Mouse (Mus musculus) kidney, postnatal 0 days (tissue): Measurements from ENCODE around the gene Ybx1. TPM values are rescaled to one million over a fixed set of nuclear protein-coding genes. Genes with fewer than 3 reads are reported as not detected.
A peak's percentile ranks its signal among the peaks of the same experiment; 100 is the strongest.

ENCODE experiments used
- ATAC-seq: fragments of 200-750 bp; cut with Nextera tagmentation; replicated peaks from 2 replicates; pipeline ENCODE4 v1.8.0; 2017; ENCODE audit warnings: low read depth, moderate number of reproducible peaks, moderate TSS enrichment, moderate library complexity; ENCODE audit not compliant: low FRiP score
- DNase-seq: peaks from one replicate; pipeline ENCODE4 v3.0.0-alpha.2; 2016; ENCODE audit warnings: low spot score
- H3K27ac ChIP-seq: fragments of 300-500 bp; sonication (generic); 2 replicates; pipeline ENCODE4 v1.5.1; 2014; ENCODE audit warnings: mild to moderate bottlenecking
- H3K27me3 ChIP-seq: fragments of 300-500 bp; sonication (generic); 2 replicates; pipeline ENCODE4 v1.6.1; 2014; ENCODE audit warnings: low read length, mixed read lengths; ENCODE audit not compliant: insufficient read depth
- H3K36me3 ChIP-seq: fragments of 300-500 bp; sonication (generic); 2 replicates; pipeline ENCODE4 v1.6.1; 2014; ENCODE audit warnings: low read length, mixed read lengths; ENCODE audit not compliant: insufficient read depth
- H3K4me1 ChIP-seq: fragments of 300-500 bp; sonication (generic); replicated peaks from 2 replicates; pipeline ENCODE4 v1.6.1; 2014; ENCODE audit warnings: antibody characterized with exemption, low read length, mixed read lengths; ENCODE audit not compliant: insufficient read depth
- H3K4me2 ChIP-seq: fragments of 300-500 bp; sonication (generic); 2 replicates; pipeline ENCODE4 v1.6.1; 2014; ENCODE audit warnings: mild to moderate bottlenecking, low read length, moderate library complexity, mixed read lengths
- H3K4me3 ChIP-seq: fragments of 300-500 bp; sonication (generic); replicated peaks from 2 replicates; pipeline ENCODE4 v1.5.1; 2014; ENCODE audit warnings: low read depth, low read length
- H3K9ac ChIP-seq: fragments of 300-500 bp; sonication (generic); 2 replicates; pipeline ENCODE4 v1.6.1; 2014; ENCODE audit warnings: low read depth, low read length
- H3K9me3 ChIP-seq: fragments of 300-500 bp; sonication (generic); replicated peaks from 2 replicates; pipeline ENCODE4 v1.6.1; 2016; ENCODE audit warnings: low read length, inconsistent platforms, mixed read lengths
- CTCF ChIP-seq: IDR thresholded peaks from 2 replicates; pipeline ENCODE4 v1.5.1; 2016; ENCODE audit warnings: antibody characterized with exemption, low read depth, mild to moderate bottlenecking, moderate library complexity
- WGBS: fragments of 180-500 bp; shearing (Covaris S2); extraction: QIAGEN DNeasy Blood & Tissue Kit; methylation state at CpG from one replicate; pipeline ENCODE4 v1.1.7; 2014; 5-methylcytosine and 5-hydroxymethylcytosine counted together
- polyA plus RNA-seq: library from polyadenylated mRNA; unstranded; fragments of >200 nt; fragmentation: Nextera tagmentation; extraction: Ambion mirVana; gene quantifications from 2 replicates; pipeline ENCODE4 v1.2.1, GENCODE M21; 2015

Gene Ybx1
- polyA plus RNA-seq, 1 experiment from 2014 or later: 676 TPM

GRCm38 (mm10) chr4:119248407-119248965, 45.9 kb downstream of the Ybx1 start:
- Histone ChIP-seq H3K4me2 (no peak overlapping the region), H3K36me3 (peaks cover 6% of the 10 kb centered on the region), H3K27me3 (no peaks in the 10 kb centered on the region), H3K9me3 (no peaks in the 10 kb centered on the region), H3K27ac (peak overlapping the region; percentile 42; the same call in 1 of the 2 replicates), H3K4me3 (no peak overlapping the region), H3K9ac (no peak overlapping the region), H3K4me1 (peaks cover 8% of the 10 kb centered on the region)
- no peak for ATAC-seq
- 69% methylated on average over 11 of the region's 11 CpGs for WGBS
- DNase-seq: no peak
- no peak for TF ChIP-seq CTCF

DNA sequence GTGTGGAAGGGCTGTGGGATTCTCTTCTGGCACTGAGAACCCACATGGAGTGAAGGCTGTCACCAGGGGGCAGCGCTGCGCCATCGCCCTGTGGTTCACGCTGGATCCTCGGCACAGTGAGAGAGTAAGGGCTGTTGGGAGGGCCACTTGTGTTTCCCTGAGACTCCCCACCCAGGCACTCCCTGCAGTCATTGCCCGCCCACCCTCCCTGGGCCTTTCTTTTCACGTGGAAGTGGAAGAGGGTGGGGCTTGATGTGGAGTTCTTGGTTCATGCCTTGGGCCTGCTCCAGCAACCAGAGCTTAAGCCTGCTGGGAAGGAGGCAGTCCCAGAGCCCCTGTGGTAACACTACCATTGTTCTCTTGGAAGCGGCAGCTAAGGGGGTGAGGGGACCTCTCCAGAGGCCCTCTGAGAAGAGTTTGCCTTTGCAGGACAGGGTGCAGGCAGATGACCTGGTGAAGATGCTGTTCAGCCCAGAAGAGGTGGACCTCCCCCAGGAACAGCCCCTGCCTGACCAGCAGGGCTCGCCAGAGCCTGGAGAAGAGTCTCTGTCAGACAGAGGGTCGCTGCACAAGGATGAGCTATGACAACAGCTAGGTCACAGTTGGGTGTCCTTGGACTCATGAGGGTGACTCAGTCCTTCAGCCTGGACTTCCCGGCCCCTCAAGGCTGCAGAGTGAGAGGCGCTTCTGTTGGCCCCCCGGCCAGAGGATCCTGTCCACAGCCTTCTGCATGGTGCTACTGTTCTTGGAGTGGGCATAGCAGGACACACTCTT, 46.8 kb downstream of the Ybx1 start:
- H3K9ac ChIP-seq: 0 out of 2 replicates have a peak overlapping the region, but pooled peaks have one; percentile 37

DNA sequence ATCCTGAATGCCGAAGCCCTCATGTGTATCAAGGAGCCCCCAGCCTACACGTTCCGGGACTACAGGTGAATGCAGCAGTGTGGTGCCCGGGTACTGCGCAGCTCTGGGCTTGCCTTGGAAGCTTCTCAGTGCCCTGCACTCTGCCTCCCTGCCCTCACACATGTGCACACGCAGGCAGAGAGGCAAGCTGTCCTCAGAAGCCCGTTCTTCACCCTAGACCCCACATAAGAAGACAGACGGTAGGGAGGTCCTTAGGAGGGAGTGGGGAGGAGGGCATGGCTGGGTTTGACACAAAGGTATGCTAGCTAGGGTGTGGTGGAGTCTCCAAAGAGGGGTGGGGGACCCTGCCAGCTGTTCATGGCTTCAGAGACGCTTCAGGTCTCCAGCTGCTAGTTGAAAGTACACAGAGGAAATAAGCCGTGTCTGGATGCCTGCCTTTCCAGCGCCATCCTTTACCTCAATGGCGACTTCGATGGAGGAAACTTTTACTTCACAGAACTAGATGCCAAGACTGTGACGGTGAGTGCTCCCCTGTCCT, 47.6 kb downstream of the Ybx1 start:
- Histone ChIP-seq H3K9me3 (no peaks in the 10 kb centered on the region), H3K27ac (no peak overlapping the region), H3K4me1 (peaks cover 2% of the 10 kb centered on the region; the same call in 1 of the 2 replicates), H3K4me2 (no peak overlapping the region), H3K27me3 (no peaks in the 10 kb centered on the region), H3K36me3 (peaks cover 6% of the 10 kb centered on the region), H3K4me3 (no peak overlapping the region), H3K9ac (no peak overlapping the region)
- DNase-seq (no peak), ATAC-seq (no peak; the same call in 1 of the 2 replicates)
- WGBS: 76% methylated on average over 14 of the region's 14 CpGs
- TF ChIP-seq CTCF: no peak

More for the DNA sequence above, 46.8 kb downstream of the Ybx1 start:
- H3K4me3 ChIP-seq: no peak overlapping the region
- peak; percentile 58 for ATAC-seq
- no peaks in the 10 kb centered on the region for H3K27me3 ChIP-seq
- H3K27ac ChIP-seq: peak overlapping the region; percentile 42; the same call in 1 of the 2 replicates
- H3K36me3 ChIP-seq: peaks cover 6% of the 10 kb centered on the region
- H3K4me2 ChIP-seq: no peak overlapping the region
- peak; percentile 77 for DNase-seq
- 31% methylated on average over 13 of the region's 13 CpGs for WGBS
- H3K4me1 ChIP-seq: peaks cover 8% of the 10 kb centered on the region
- TF ChIP-seq CTCF: peak; percentile 88
- H3K9me3 ChIP-seq: no peaks in the 10 kb centered on the region

- H3K36me3 ChIP-seq: peaks cover 10% of the 10 kb centered on the region
- 86% methylated on average over 9 of the region's 9 CpGs for WGBS
- no peaks in the 10 kb centered on the region for H3K27me3 ChIP-seq
- no peak overlapping the region for H3K4me2 ChIP-seq
- H3K4me3 ChIP-seq: no peak overlapping the region
- no peak for ATAC-seq
- peaks cover 2% of the 10 kb centered on the region; the same call in 1 of the 2 replicates for H3K4me1 ChIP-seq
- H3K9me3 ChIP-seq: no peaks in the 10 kb centered on the region
- no peak overlapping the region for H3K27ac ChIP-seq
- H3K9ac ChIP-seq: no peak overlapping the region
- no peak for DNase-seq
- no peak for TF ChIP-seq CTCF
Measured at GRCm38 (mm10) chr4:119245961-119246360, 48.4 kb downstream of the Ybx1 start.

GRCm38 (mm10) chr4:119245556-119245955, 48.8 kb downstream of the Ybx1 start:
- DNase-seq (no peak), ATAC-seq (no peak)
- H3K9ac ChIP-seq: no peak overlapping the region
- no peak overlapping the region for H3K4me2 ChIP-seq
- no peak overlapping the region for H3K4me3 ChIP-seq
- H3K27ac ChIP-seq: no peak overlapping the region
- no peak for TF ChIP-seq CTCF
- H3K27me3 ChIP-seq: no peaks in the 10 kb centered on the region
- 66% methylated on average over 7 of the region's 7 CpGs for WGBS
- H3K9me3 ChIP-seq: no peaks in the 10 kb centered on the region
- H3K36me3 ChIP-seq: peaks cover 10% of the 10 kb centered on the region
- H3K4me1 ChIP-seq: peaks cover 2% of the 10 kb centered on the region; the same call in 1 of the 2 replicates

DNA sequence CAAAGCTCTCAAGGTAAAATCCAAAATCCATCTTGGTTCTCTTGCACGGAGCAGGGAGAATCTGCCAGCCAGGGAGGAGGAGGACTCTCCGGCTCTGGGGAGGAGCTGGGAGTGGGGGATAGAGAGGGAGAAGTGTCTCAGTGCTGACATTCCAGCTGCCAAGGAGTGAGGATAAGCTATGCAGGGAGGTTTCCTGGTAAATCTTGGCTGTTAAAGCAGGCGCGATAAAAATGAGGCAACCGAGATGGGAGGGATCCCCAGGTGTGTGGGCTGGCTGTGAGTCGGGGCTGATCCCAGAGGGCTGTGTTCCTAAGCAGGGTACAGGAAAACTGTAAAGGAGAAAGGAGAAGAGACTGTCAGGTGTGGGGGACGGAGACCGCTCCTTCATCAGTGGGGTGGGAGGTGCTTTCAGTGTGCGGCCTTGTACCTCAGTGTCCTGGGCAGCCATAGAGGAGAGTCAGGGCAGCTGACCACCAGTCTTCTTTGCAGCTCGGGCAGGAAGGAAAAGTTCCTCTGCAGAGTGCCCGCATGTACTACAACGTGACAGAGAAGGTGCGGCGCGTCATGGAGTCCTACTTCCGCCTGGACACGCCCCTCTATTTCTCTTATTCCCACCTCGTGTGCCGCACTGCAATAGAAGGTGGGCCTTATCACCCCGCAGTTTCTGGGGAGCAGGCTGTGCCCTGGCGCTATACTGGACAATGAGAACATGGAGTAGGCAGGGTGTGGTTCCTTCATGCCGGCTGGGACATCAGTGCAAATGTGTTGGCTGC, 49.8 kb downstream of the Ybx1 start:
- Histone ChIP-seq H3K4me3 (no peak overlapping the region), H3K9me3 (no peaks in the 10 kb centered on the region), H3K27ac (no peak overlapping the region), H3K4me2 (no peak overlapping the region), H3K4me1 (peaks cover 2% of the 10 kb centered on the region; the same call in 1 of the 2 replicates), H3K27me3 (no peaks in the 10 kb centered on the region), H3K36me3 (peaks cover 10% of the 10 kb centered on the region), H3K9ac (no peak overlapping the region)
- WGBS: 75% methylated on average over 22 of the region's 22 CpGs
- TF ChIP-seq CTCF: no peak
- DNase-seq (no peak), ATAC-seq (no peak)
